Mouse (Mus musculus): ENCODE measurements around the gene Scd4.

- TF ChIP-seq CTCF (IDR thresholded peaks at IDR 0.05; ENCODE audit: insufficient read depth, low read length): no peak
- no peak for TF ChIP-seq POLR2A (IDR thresholded peaks at IDR 0.05; ENCODE audit: borderline replicate concordance, extremely low read depth, low read depth, low read length)
Measured at GRCm38 (mm10) chr19:44286109-44286508, 46.8 kb upstream of the Scd4 start.
